Mouse (Mus musculus): ENCODE results near the gene C1qtnf6. TPM values are rescaled to one million over a fixed set of nuclear protein-coding genes. Genes with fewer than 3 reads are reported as not detected.

C1qtnf6 gene
- total RNA-seq, 1 experiment from 2014 or later: 0.50 TPM

- ATAC-seq (replicated peaks; ENCODE audit: low read depth, poor library complexity, severe bottlenecking): no peak
Observed at GRCm38 (mm10) chr15:78487066-78487465, 44.1 kb downstream of the C1qtnf6 start.

DNA sequence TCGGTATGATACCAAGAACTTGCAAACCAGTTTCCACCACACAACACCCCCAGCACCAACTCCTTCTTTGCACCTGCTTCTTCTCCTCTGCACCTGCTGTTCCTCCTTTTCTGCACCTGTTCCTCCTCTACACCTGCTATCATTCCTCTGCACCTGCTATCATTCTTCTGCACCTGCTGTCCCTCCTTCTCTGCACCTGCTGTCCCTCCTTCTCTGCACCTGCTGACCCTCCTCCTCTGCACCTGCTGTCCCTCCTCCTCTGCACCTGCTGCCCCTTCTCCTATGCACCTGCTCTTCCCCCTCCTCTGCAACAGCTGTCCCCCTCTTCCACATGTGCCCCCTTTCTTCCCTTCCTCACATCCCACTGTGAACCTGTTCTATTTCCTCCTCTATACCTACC lies 44.7 kb downstream of the C1qtnf6 start:
- ATAC-seq (replicated peaks; ENCODE audit: low read depth, poor library complexity, severe bottlenecking): no peak

- ATAC-seq (replicated peaks; ENCODE audit: low read depth, poor library complexity, severe bottlenecking): no peak
Observed at GRCm38 (mm10) chr15:78483311-78483710, 47.9 kb downstream of the C1qtnf6 start.

GRCm38 (mm10) chr15:78482518-78482917 lies 48.7 kb downstream of the C1qtnf6 start:
- ATAC-seq (replicated peaks; ENCODE audit: low read depth, poor library complexity, severe bottlenecking): no peak

- 0 out of 2 replicates have a peak, but pooled peaks have one; percentile 40 for ATAC-seq (replicated peaks; ENCODE audit: low read depth, poor library complexity, severe bottlenecking)
Observed at GRCm38 (mm10) chr15:78481448-78482000, 49.7 kb downstream of the C1qtnf6 start.

DNA sequence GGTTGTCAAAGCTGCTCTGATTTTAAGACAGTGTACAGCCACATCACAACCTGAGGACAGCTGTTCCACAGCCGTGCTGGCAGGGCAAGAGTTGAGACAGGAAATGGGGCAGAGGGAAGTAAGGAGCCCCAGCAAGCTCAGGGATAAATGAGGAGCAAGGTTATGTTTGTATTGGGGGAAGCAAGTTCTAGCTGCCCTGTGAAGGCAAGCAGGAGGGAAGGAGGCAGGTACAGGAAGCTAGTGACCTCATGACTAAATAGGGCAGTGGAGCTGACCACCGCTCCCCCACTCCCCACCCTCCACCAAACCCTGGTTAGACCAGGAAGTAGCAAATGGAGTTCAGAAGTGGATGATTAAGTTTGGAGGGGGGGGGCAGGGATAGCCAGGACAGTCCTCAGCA lies 50.2 kb downstream of the C1qtnf6 start:
- ATAC-seq (replicated peaks; ENCODE audit: low read depth, poor library complexity, severe bottlenecking): no peak

DNA sequence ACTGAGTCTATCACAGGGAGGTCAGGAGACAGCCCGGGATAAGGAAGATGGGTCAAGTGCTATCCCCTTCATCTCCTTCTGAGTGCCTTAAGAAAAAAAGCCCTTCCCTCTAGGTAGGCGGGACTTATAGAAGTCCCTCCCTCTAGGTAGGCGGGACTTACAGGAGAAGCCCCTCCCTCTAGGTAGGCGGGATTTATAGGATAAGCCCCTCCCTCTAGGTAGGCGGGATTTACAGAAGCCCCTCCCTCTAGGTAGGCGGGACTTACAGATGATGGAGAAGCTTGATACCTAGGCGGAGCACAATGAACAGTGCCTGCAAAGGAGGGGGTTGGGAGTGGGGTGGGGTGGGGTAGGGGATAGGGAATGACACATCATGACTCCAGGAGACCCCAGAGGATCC lies 51.1 kb downstream of the C1qtnf6 start:
- no peak for ATAC-seq (replicated peaks; ENCODE audit: low read depth, poor library complexity, severe bottlenecking)

DNA sequence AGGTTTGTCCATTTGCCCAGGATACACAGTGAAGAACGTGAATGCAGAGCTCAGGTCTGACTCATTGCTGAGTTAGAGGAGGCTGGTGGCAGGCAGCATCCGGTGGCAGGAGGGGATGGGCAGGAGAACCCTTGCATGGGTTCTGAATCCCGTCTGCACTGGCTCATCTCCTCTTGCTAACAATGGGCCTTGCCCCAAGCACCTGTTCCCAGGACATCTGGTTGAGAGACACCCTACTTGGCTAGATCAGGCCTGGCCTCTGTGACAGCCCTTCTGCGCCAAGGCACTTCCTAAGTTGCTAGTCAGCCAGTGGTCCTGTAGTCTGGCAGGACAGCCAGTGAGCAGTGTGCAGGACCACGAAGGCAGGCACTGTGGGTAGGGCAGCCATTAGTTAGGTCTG lies 51.7 kb downstream of the C1qtnf6 start:
- ATAC-seq (replicated peaks; ENCODE audit: low read depth, poor library complexity, severe bottlenecking): no peak

DNA sequence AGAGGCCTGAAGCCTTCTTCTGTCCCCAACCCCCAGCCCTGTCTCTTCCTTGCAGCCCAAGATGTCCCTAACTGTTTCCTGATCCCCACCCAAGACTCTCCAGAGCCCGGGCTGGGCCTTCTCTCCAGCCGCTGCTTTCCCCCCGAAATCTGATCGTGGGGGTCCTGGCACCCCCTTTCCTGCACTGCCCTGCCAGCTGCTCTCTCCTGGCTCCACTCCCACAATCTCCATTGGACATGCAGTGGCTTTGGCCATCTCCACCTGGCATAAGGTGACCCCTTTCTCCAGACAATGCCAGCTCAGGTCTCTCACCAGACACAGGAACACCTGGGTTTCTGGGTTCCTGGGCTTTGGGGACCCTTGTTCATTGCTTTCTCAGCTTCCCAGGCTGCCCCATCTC lies 53.1 kb downstream of the C1qtnf6 start:
- no peak for ATAC-seq (replicated peaks; ENCODE audit: low read depth, poor library complexity, severe bottlenecking)

- no peak for ATAC-seq (replicated peaks; ENCODE audit: low read depth, poor library complexity, severe bottlenecking)
Observed at GRCm38 (mm10) chr15:78476878-78477277, 54.3 kb downstream of the C1qtnf6 start.

GRCm38 (mm10) chr15:78475604-78476031 lies 55.6 kb downstream of the C1qtnf6 start:
- ATAC-seq (replicated peaks; ENCODE audit: low read depth, poor library complexity, severe bottlenecking): no peak; the same call in 1 of the 2 replicates

DNA sequence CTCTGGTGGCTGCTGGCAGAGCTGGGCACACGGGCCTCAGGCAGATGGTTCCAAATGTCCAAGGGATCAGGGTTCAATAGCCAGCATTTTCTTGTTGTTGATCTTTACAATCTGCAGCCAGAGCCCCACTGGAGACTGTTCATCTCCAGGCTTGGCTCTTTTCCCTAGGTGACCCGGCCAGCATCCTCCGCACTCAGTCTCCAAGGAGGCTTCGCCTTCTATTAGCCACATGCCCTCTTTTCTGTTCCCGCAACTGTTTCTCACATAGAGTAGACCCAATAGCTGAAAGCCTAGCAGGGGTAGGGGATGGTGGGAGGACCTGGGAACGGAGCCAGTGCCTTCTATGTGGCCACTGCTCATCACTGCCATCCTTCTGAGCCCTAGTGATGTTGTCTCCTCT lies 57.8 kb downstream of the C1qtnf6 start:
- ATAC-seq (replicated peaks; ENCODE audit: low read depth, poor library complexity, severe bottlenecking): no peak

Other genes starting within 250 kb of the C1qtnf6 start
- 1.2 and 2.4 TPM in 2 replicates for gene Csf2rb2, start 225.7 kb downstream of the C1qtnf6 start, total RNA-seq (2017)
- 18.1 and 33.5 TPM in 2 replicates for gene Csf2rb, start 205.7 kb downstream of the C1qtnf6 start, total RNA-seq (2017)
- gene Tex33, start 135.5 kb downstream of the C1qtnf6 start, total RNA-seq (2017): not detected in 2 replicates
- 7.3 and 11.1 TPM in 2 replicates for gene Tst, start 125.5 kb downstream of the C1qtnf6 start, total RNA-seq (2017)
- 22.9 and 45.3 TPM in 2 replicates for gene Mpst, start 125.0 kb downstream of the C1qtnf6 start, total RNA-seq (2017)
- gene Kctd17, start 102.9 kb downstream of the C1qtnf6 start, total RNA-seq (2017): 11.8 and 22.8 TPM in 2 replicates
- gene Tmprss6, start 62.8 kb downstream of the C1qtnf6 start, total RNA-seq (2017): not detected in 2 replicates
- gene Il2rb, start 36.1 kb downstream of the C1qtnf6 start, total RNA-seq (2017): 0.19 and 1.9 TPM in 2 replicates
- gene Sstr3, start 13.3 kb upstream of the C1qtnf6 start, total RNA-seq (2017): not detected in 2 replicates
- gene Rac2, start 41.4 kb upstream of the C1qtnf6 start, total RNA-seq (2017): 104 and 252 TPM in 2 replicates
- gene Cyth4, start 65.6 kb upstream of the C1qtnf6 start, total RNA-seq (2017): 36.3 and 48.0 TPM in 2 replicates
- not detected in 2 replicates for gene Elfn2, start 187.4 kb upstream of the C1qtnf6 start, total RNA-seq (2017)
- gene Mfng, start 242.1 kb upstream of the C1qtnf6 start, total RNA-seq (2017): 9.2 and 13.6 TPM in 2 replicates

All from common myeloid progenitor, adult 5-6 weeks (primary cell).